Mouse (Mus musculus): ENCODE results near the gene Smim4. TPM values are rescaled to one million over a fixed set of nuclear protein-coding genes. Genes with fewer than 3 reads are reported as not detected.

The Smim4 gene
- polyA plus RNA-seq, 1 experiment from 2014 or later, result 58.7 TPM

DNA sequence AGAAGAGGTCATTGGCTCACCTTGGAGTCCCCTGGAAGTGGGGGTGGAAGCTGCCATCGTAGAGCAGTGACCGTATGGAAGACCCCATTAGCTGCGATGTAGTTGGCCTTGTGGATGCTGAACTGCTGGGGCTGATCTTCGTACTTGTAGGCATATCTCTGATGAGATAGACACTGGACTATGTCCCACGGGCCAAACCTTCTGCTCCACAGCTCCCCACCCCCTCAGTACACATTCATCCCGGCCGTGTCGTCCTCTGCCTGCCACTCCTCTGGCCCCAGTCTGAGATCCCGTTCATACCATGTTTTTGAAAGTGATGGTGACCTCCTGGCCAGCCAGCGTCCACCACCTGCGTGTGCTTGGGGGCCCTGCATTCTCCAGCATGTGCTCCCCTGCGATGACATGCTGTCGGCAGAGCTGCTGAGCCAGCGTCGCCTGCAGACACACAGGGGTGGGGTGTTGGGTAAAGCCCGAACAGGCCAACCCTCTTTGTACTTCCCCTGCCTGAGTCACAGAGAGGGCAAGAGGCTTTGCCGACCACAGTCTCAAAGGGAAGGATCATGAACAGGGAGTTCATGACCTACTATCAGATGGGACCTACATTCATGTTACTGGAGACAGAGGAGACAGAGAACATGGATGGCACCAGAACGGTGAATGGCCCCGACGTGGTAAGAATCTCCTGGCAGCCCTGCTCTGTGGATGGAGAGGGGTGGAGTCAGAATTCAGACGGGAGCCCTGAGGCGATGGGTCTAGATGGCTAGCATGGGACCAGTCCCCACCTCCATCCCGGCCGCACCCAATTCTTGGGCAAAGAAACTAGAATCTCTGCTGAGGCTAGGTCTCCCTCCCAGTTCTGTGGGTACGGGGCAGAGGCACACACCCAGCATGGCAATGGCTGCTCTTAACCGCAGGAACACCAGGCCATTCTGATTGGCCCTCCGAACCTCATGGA, 31.7 kb upstream of the Smim4 start:
- Histone ChIP-seq H3K4me3 (ENCODE audit: low read depth, low read length) (no peak overlapping the region), H3K27ac (ENCODE audit: low read depth, low read length) (no peak overlapping the region), H3K9me3 (ENCODE audit: control insufficient read depth, low read length) (no peaks in the 10 kb centered on the region), H3K27me3 (ENCODE audit: control insufficient read depth, insufficient read depth, low read length) (no peaks in the 10 kb centered on the region), H3K36me3 (ENCODE audit: control insufficient read depth, insufficient read depth, low read length) (no peaks in the 10 kb centered on the region), H3K4me2 (replicated peaks; ENCODE audit: low read depth, low read length) (no peak overlapping the region), H3K9ac (ENCODE audit: low read depth, low read length) (no peak overlapping the region), H3K4me1 (replicated peaks; ENCODE audit: control insufficient read depth, insufficient read depth, low read length) (no peaks in the 10 kb centered on the region)
- DNase-seq (ENCODE audit: low spot score), result no peak
- no peak for ATAC-seq (ENCODE audit: low FRiP score)
- WGBS, result 81% methylated on average over 27 of the region's 27 CpGs

DNA sequence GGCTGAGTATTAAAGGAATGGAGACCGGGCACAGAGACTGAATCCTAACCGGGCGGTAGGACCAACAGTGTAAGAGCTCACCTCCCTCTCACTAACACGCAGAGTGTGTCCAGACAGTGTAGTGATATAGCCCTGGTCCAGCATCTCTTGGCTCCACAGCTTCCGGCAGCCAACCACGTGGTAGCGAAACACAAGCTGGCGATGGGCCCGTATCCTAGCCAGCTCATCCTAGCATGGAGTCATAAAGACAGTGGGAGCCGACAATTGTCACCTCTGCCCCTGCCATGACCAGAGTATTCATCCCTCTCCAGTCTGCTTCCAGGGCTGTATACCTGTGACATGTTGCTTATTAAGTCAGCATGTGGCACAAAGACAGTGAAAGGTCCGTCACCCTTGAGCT, 16.9 kb upstream of the Smim4 start:
- ATAC-seq (ENCODE audit: low FRiP score), result no peak
- 94% methylated on average over 11 of the region's 11 CpGs for WGBS
- DNase-seq (ENCODE audit: low spot score), result no peak
- no peak overlapping the region for H3K27ac ChIP-seq (ENCODE audit: low read depth, low read length)
- no peaks in the 10 kb centered on the region for H3K4me1 ChIP-seq (replicated peaks; ENCODE audit: control insufficient read depth, insufficient read depth, low read length)
- no peaks in the 10 kb centered on the region for H3K9me3 ChIP-seq (ENCODE audit: control insufficient read depth, low read length)
- H3K36me3 ChIP-seq (ENCODE audit: control insufficient read depth, insufficient read depth, low read length), result 0 out of 2 replicates have a peak, but pooled peaks cover 9% of the 10 kb centered on the region
- H3K4me3 ChIP-seq (ENCODE audit: low read depth, low read length), result no peak overlapping the region
- H3K4me2 ChIP-seq (replicated peaks; ENCODE audit: low read depth, low read length), result no peak overlapping the region
- no peaks in the 10 kb centered on the region for H3K27me3 ChIP-seq (ENCODE audit: control insufficient read depth, insufficient read depth, low read length)
- no peak overlapping the region for H3K9ac ChIP-seq (ENCODE audit: low read depth, low read length)

DNA sequence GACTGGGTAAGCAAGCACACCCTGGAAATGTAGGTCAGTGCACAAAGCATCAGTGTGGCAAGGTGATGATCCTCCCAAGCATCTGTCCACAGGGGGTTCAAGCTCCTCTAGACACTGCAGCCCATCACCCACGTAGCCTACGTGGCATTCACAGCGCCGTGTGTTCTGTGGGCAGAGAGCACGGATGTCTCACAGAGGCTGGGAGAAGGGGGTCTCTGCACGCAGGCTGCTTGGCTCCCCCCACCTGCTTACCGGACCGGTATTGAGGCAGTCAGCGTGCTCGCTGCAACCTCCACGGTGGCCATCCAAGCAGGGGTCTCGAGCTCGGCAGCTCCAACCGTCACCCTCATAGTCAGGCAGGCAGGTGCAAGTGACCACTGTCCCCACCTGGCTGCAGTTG, 12.3 kb upstream of the Smim4 start:
- WGBS, result 96% methylated on average over 14 of the region's 14 CpGs
- ATAC-seq (ENCODE audit: low FRiP score) (no peak), DNase-seq (ENCODE audit: low spot score) (no peak)
- Histone ChIP-seq H3K27ac (ENCODE audit: low read depth, low read length) (no peak overlapping the region), H3K9me3 (ENCODE audit: control insufficient read depth, low read length) (no peaks in the 10 kb centered on the region), H3K36me3 (ENCODE audit: control insufficient read depth, insufficient read depth, low read length) (peaks cover 42% of the 10 kb centered on the region), H3K4me3 (ENCODE audit: low read depth, low read length) (no peak overlapping the region), H3K27me3 (ENCODE audit: control insufficient read depth, insufficient read depth, low read length) (no peaks in the 10 kb centered on the region), H3K4me1 (replicated peaks; ENCODE audit: control insufficient read depth, insufficient read depth, low read length) (no peaks in the 10 kb centered on the region), H3K9ac (ENCODE audit: low read depth, low read length) (no peak overlapping the region), H3K4me2 (replicated peaks; ENCODE audit: low read depth, low read length) (no peak overlapping the region)

DNA sequence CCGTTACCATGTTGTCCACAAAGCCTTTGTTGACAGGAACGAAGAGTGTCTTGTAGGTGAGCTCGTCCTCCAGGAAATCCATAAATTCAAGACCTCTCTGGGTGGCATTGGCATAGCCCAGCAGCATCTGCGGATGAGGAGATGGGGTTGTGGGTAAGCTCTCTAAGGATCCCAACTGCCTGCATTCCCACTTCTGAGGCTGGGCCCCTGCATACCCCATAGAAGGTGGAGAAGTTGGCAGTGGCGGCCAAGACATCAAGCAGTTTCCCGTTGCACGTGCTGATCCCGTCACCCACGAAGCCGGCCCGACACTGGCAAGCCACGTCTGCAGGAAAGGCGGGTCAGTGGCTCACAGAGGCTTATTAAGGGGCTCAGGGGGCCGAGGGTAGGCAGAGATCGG, 11.4 kb upstream of the Smim4 start:
- ATAC-seq (ENCODE audit: low FRiP score), result no peak
- 92% methylated on average over 15 of the region's 15 CpGs for WGBS
- no peak overlapping the region for H3K9ac ChIP-seq (ENCODE audit: low read depth, low read length)
- peaks cover 50% of the 10 kb centered on the region for H3K36me3 ChIP-seq (ENCODE audit: control insufficient read depth, insufficient read depth, low read length)
- no peak overlapping the region for H3K4me3 ChIP-seq (ENCODE audit: low read depth, low read length)
- H3K4me2 ChIP-seq (replicated peaks; ENCODE audit: low read depth, low read length), result no peak overlapping the region
- no peak for DNase-seq (ENCODE audit: low spot score)
- H3K27ac ChIP-seq (ENCODE audit: low read depth, low read length), result no peak overlapping the region
- H3K9me3 ChIP-seq (ENCODE audit: control insufficient read depth, low read length), result no peaks in the 10 kb centered on the region
- no peaks in the 10 kb centered on the region for H3K4me1 ChIP-seq (replicated peaks; ENCODE audit: control insufficient read depth, insufficient read depth, low read length)
- no peaks in the 10 kb centered on the region for H3K27me3 ChIP-seq (ENCODE audit: control insufficient read depth, insufficient read depth, low read length)

DNA sequence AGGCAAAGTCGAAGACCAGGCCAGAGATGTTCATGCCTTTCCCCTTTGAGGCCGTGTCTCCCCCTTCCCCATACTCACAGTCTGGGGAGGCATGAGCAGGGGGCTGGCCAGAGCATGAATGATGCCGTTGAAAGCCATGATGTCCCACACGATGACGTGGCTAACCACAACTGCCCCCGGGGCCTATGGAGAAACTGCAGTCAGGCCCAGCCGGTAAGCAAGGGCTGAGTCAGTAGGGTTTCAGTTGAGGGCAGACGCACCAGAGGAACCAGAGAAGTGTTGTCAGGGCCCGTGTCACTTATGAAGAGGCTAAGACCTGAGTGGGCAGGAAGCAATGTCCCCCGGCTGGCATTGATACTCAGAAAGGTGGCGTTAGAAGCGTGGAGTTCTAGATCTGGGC, 10.9 kb upstream of the Smim4 start:
- no peak overlapping the region for H3K4me3 ChIP-seq (ENCODE audit: low read depth, low read length)
- peaks cover 50% of the 10 kb centered on the region for H3K36me3 ChIP-seq (ENCODE audit: control insufficient read depth, insufficient read depth, low read length)
- WGBS, result 92% methylated on average over 12 of the region's 12 CpGs
- no peak for DNase-seq (ENCODE audit: low spot score)
- no peak overlapping the region for H3K9ac ChIP-seq (ENCODE audit: low read depth, low read length)
- ATAC-seq (ENCODE audit: low FRiP score), result no peak
- no peak overlapping the region for H3K4me2 ChIP-seq (replicated peaks; ENCODE audit: low read depth, low read length)
- H3K27me3 ChIP-seq (ENCODE audit: control insufficient read depth, insufficient read depth, low read length), result no peaks in the 10 kb centered on the region
- H3K4me1 ChIP-seq (replicated peaks; ENCODE audit: control insufficient read depth, insufficient read depth, low read length), result no peaks in the 10 kb centered on the region
- no peak overlapping the region for H3K27ac ChIP-seq (ENCODE audit: low read depth, low read length)
- no peaks in the 10 kb centered on the region for H3K9me3 ChIP-seq (ENCODE audit: control insufficient read depth, low read length)

DNA sequence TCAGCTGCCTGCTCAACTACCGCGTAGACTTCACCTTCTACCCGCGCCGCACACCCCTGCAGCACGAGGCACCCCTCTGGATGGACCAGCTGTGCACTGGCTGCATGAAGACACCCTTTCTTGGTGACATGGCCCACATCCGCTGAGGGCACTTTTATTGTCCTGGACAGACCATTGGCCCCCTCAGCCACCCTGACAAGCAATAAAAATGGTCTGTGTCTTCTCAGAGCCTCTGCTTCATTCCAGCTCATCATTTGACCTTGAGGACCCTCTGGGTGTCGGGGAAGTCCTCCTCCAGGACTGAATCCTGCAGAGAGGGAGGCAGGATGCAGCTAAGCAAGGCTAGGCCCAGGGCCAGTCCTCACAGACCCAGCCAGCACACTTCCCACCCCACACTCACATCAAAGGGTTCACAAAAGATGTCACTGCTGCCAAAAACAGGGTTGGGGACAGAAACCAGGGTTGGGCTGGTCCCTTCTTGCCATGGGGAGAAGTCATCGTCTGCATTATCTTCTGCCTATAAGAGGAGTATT, 10.2 kb upstream of the Smim4 start:
- H3K9ac ChIP-seq (ENCODE audit: low read depth, low read length), result no peak overlapping the region
- H3K27me3 ChIP-seq (ENCODE audit: control insufficient read depth, insufficient read depth, low read length), result no peaks in the 10 kb centered on the region
- DNase-seq (ENCODE audit: low spot score) (no peak), ATAC-seq (ENCODE audit: low FRiP score) (no peak)
- no peak overlapping the region for H3K27ac ChIP-seq (ENCODE audit: low read depth, low read length)
- no peaks in the 10 kb centered on the region; the same call in 1 of the 2 replicates for H3K4me1 ChIP-seq (replicated peaks; ENCODE audit: control insufficient read depth, insufficient read depth, low read length)
- H3K4me2 ChIP-seq (replicated peaks; ENCODE audit: low read depth, low read length), result no peak overlapping the region
- peaks cover 50% of the 10 kb centered on the region for H3K36me3 ChIP-seq (ENCODE audit: control insufficient read depth, insufficient read depth, low read length)
- H3K9me3 ChIP-seq (ENCODE audit: control insufficient read depth, low read length), result no peaks in the 10 kb centered on the region
- no peak overlapping the region for H3K4me3 ChIP-seq (ENCODE audit: low read depth, low read length)
- WGBS, result 94% methylated on average over 9 of the region's 9 CpGs

DNA sequence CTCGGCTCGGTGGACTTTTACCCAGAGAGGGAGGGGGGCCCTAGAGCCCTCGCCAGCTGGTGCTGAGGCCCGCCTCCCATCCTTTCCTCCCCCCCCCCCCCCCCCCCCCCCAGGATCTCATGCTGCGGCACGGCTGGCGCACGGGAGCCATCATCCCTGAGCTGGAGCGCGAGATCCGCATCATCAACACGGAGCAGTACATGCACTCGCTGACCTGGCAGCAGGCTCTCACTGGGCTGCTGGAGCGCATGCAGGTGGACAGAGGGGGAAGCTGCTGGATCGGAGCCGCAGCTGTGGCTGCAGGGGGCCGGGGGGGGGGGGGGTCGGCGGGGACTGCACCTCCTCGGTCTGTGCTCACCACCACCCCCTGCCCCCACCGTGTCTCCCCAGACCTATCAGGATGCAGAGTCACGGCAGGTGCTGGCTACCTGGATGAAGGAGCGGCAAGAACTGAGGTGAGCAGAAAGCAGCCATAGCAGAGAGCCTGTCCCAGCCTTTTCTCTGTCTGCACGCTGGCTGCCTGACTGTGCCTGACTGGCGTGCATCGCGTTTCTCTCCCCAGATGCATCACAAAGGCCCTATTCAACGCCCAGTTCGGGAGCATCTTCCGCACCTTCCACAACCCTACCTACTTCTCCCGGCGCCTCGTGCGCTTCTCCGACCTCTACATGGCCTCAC, 9.6 kb upstream of the Smim4 start:
- Histone ChIP-seq H3K36me3 (ENCODE audit: control insufficient read depth, insufficient read depth, low read length) (peaks cover 50% of the 10 kb centered on the region), H3K4me1 (replicated peaks; ENCODE audit: control insufficient read depth, insufficient read depth, low read length) (no peaks in the 10 kb centered on the region; the same call in 1 of the 2 replicates), H3K9me3 (ENCODE audit: control insufficient read depth, low read length) (no peaks in the 10 kb centered on the region), H3K9ac (ENCODE audit: low read depth, low read length) (no peak overlapping the region), H3K27me3 (ENCODE audit: control insufficient read depth, insufficient read depth, low read length) (no peaks in the 10 kb centered on the region), H3K4me3 (ENCODE audit: low read depth, low read length) (no peak overlapping the region), H3K4me2 (replicated peaks; ENCODE audit: low read depth, low read length) (no peak overlapping the region), H3K27ac (ENCODE audit: low read depth, low read length) (no peak overlapping the region)
- DNase-seq (ENCODE audit: low spot score) (no peak), ATAC-seq (ENCODE audit: low FRiP score) (no peak)
- WGBS, result 86% methylated on average over 22 of the region's 35 CpGs

DNA sequence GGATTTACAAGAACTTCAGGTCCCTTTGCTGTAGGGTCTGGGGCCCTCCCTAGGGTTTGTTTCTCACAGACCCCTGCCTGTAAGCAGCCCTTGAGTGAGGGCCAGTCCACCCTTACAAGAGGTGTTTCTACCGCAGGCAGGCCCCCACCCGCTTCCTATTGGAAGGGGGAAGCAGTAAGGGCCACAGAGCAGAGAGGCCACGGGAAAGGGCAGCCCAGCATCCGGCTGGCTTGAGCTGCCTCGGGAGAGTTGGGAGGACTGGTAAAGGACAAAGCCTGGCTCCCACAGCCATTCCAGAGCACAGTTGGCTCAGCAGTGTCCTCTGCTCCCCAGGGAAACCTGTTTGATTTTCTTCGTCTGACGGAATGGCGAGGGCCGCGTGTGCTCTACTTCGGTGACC, 9.0 kb upstream of the Smim4 start:
- Histone ChIP-seq H3K27ac (ENCODE audit: low read depth, low read length) (no peak overlapping the region), H3K4me1 (replicated peaks; ENCODE audit: control insufficient read depth, insufficient read depth, low read length) (no peaks in the 10 kb centered on the region; the same call in 1 of the 2 replicates), H3K4me3 (ENCODE audit: low read depth, low read length) (no peak overlapping the region), H3K9me3 (ENCODE audit: control insufficient read depth, low read length) (no peaks in the 10 kb centered on the region), H3K36me3 (ENCODE audit: control insufficient read depth, insufficient read depth, low read length) (peaks cover 50% of the 10 kb centered on the region), H3K27me3 (ENCODE audit: control insufficient read depth, insufficient read depth, low read length) (no peaks in the 10 kb centered on the region), H3K4me2 (replicated peaks; ENCODE audit: low read depth, low read length) (no peak overlapping the region), H3K9ac (ENCODE audit: low read depth, low read length) (no peak overlapping the region)
- DNase-seq (ENCODE audit: low spot score) (no peak), ATAC-seq (ENCODE audit: low FRiP score) (no peak)
- 83% methylated on average over 11 of the region's 11 CpGs for WGBS

All from hindbrain, embryonic 11.5 days (tissue).